Mouse (Mus musculus): ENCODE measurements around the gene Ptpn11.

GRCm38 (mm10) chr5:121149246-121149645 is 42.0 kb downstream of the Ptpn11 start:
- TF ChIP-seq TCF3 (IDR thresholded peaks at IDR 0.05; ENCODE audit: insufficient read length, low read depth) (no peak), POLR2A (IDR thresholded peaks at IDR 0.05; ENCODE audit: insufficient read length, low read depth) (no peak), MAX (IDR thresholded peaks at IDR 0.05; ENCODE audit: low read depth) (no peak), MYOG (IDR thresholded peaks at IDR 0.05; ENCODE audit: control insufficient read depth in 1 of 3, insufficient read depth in 1 of 3, insufficient read length in 2 of 3, low read depth in 2 of 3) (no peak), TCF12 (IDR thresholded peaks at IDR 0.05; ENCODE audit: insufficient read depth, poor library complexity, severe bottlenecking) (no peak)

All from myocyte (in vitro differentiated cells).